Mouse (Mus musculus): ENCODE measurements around the gene Gm20715.
A peak's percentile ranks its signal among the peaks of the same experiment; 100 is the strongest.
"Not testable (repeated sequence)": the region's sequence is repeated elsewhere in the genome, so short reads cannot be mapped to it uniquely, and the experiment has no call there.

The Gm20715 gene

DNA sequence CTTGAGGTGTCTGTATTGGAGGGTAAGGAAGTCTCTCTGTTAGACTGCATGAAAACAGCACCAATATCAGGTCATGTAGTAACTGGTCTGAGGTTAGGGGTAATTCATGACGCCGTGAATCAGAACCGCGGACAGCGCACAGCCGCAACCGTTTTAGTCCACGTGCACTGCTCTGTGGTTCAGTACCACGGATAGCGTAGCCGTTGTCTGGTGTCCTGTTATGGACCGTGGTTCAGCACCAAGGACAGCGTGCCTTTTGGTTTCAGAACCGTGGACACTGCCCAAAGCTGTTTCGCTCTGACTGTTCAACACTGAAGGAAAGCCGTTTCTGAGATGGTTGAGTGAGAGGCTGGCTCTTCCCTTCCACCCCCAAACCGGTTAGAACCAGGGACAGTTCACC lies at the start of gene Gm20715:
Gene Gm20715, plus strand, starts transcription at position 235 of the 400 bp plus-strand sequence.
- peak; percentile 95 for DNase-seq (ENCODE audit: low read depth, low spot score)

- DNase-seq (ENCODE audit: low read depth, low spot score), result no peak
These were observed 49.5 kb upstream of the Gm20715 start for GRCm38 (mm10) chr7:6360477-6361060.

DNA sequence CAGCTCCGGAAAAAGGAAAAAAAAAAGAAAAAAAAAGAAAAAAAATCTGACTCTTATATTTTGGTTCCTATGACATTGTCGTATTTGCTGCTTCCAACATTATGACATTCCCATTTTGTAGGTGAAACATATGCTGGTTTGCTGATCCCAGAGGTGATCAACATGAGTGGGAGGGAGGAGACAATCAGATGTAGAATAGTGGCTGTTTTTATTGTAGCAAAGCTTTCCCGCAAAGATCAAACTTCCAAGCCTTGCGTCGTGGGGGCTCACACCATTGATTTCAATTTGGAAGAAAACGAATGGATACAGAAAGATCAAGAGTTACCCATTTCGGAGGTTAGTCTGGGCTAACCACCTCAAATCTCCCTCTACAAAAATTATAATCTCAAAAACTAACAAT lies 48.3 kb upstream of the Gm20715 start:
- DNase-seq (ENCODE audit: low read depth, low spot score), result no peak

- DNase-seq (ENCODE audit: low read depth, low spot score), result peak; percentile 94
These were observed 47.6 kb upstream of the Gm20715 start for GRCm38 (mm10) chr7:6362268-6363046.

- peak; percentile 88 for DNase-seq (ENCODE audit: low read depth, low spot score)
These were observed 47.0 kb upstream of the Gm20715 start, which contains the start of gene Zfp78 for GRCm38 (mm10) chr7:6363047-6363488. Gene Zfp78, plus strand, starts transcription at chr7:6363280.

GRCm38 (mm10) chr7:6364761-6365160 lies 45.3 kb upstream of the Gm20715 start:
- DNase-seq (ENCODE audit: low read depth, low spot score), result no peak

- DNase-seq (ENCODE audit: low read depth, low spot score), result no peak
These were observed 42.9 kb upstream of the Gm20715 start for GRCm38 (mm10) chr7:6367185-6367584.

- DNase-seq (ENCODE audit: low read depth, low spot score), result not testable (repeated sequence)
These were observed 41.9 kb upstream of the Gm20715 start for GRCm38 (mm10) chr7:6368146-6368545.

DNA sequence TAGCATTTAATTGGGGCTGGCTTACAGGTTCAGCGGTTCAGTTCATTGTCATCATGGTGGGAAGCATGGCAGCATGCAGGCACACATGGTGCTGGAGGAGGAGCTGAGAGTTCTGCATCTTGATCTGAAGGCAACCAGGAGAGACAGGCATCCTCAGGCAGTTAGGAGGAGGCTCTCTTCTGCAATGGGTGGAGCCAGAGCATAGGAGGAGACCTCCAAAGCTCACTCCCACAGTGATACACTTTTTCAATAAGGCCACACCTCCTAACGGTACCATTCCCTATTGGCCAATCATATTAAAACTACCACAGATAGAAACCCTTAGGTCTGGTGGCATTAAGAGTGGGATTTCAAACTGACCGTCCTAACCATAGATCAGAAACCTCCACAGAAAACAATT lies 40.6 kb upstream of the Gm20715 start:
- no peak for DNase-seq (ENCODE audit: low read depth, low spot score)

- no peak for DNase-seq (ENCODE audit: low read depth, low spot score)
These were observed 37.1 kb upstream of the Gm20715 start for GRCm38 (mm10) chr7:6372993-6373392.

DNA sequence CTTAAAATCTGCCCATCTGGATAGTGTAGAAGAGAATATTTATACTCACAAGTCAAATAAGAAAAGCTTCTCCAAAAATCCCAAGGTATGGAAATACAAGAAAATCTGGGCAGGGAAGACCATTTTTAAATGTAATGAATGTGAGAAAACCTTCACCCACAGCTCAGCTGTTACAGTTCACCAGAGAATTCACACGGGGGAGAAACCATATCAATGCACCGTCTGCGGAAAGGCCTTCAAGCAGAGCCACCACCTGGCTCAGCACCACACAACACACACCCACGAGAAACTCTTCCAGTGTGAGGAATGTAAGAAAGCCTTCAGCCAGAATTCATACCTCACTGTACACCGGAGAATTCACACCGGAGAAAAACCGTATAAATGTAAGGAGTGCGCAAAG lies 31.6 kb upstream of the Gm20715 start:
- DNase-seq (ENCODE audit: low read depth, low spot score), result no peak

- DNase-seq (ENCODE audit: low read depth, low spot score), result no peak
These were observed 28.6 kb upstream of the Gm20715 start for GRCm38 (mm10) chr7:6381431-6381830.

- DNase-seq (ENCODE audit: low read depth, low spot score), result peak; percentile 94
These were observed 27.0 kb upstream of the Gm20715 start, which contains the start of gene Zfp28 for GRCm38 (mm10) chr7:6383044-6383455. Gene Zfp28, plus strand, starts transcription at chr7:6383295.

DNA sequence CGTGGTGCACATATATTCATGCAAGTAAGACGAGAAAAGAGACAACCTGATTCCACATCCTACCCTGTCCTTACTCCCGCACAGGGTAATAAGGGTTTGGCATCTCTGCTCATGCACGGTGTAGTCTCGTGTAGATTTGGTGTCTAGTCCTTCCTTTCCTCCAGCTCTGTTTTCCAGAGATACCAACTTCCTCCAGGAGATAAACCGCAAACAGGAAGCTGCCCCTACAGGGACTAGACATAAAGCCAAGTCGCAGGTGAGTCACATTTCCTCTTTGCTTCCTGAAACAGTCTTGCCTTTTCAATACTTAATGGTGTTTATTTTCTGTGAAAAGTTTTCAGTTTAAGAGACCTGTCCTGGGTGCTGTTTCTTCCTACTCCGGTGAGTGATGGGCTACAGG lies 26.1 kb upstream of the Gm20715 start:
- DNase-seq (ENCODE audit: low read depth, low spot score), result no peak

- DNase-seq (ENCODE audit: low read depth, low spot score), result no peak
These were observed 23.1 kb upstream of the Gm20715 start for GRCm38 (mm10) chr7:6386995-6387394.

DNA sequence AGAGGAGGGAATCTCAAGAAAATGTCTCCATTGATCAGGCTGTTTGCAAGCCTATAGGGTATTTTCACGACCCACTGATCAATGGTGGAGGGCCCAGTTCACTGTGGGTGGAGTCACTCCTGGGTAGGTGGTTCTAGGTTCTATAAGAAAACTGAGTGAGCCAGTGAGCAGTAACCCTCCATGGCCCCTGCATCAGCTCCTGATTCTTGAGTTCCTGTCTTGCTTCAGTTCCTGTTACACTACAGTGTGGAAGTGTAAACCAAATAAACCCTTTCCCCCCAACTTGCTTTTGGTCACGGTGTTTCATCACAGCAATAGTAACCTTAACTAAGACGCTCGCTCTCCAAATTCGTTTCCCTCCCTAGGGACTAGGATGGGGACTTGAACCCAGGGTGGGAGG lies 21.1 kb upstream of the Gm20715 start:
- no peak for DNase-seq (ENCODE audit: low read depth, low spot score)

DNA sequence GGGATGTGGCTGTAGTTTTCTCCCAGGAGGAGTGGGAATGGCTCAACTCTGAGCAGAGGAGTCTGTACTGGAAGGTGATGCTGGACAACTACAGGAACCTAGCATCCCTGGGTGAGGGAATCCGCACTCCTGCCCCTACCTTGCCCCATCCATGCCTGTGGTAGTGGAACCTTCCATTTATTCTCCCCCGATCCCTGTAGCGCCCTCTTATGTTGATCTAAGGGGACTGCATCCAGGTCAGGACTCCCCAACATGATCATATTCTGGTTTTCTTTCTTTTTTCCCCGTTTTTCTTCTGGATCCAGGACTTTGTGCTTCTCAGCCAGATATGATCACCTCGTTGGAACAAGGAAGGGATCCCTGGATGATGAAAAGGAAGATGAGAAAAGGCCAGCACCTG lies 20.6 kb upstream of the Gm20715 start:
- DNase-seq (ENCODE audit: low read depth, low spot score), result no peak

DNA sequence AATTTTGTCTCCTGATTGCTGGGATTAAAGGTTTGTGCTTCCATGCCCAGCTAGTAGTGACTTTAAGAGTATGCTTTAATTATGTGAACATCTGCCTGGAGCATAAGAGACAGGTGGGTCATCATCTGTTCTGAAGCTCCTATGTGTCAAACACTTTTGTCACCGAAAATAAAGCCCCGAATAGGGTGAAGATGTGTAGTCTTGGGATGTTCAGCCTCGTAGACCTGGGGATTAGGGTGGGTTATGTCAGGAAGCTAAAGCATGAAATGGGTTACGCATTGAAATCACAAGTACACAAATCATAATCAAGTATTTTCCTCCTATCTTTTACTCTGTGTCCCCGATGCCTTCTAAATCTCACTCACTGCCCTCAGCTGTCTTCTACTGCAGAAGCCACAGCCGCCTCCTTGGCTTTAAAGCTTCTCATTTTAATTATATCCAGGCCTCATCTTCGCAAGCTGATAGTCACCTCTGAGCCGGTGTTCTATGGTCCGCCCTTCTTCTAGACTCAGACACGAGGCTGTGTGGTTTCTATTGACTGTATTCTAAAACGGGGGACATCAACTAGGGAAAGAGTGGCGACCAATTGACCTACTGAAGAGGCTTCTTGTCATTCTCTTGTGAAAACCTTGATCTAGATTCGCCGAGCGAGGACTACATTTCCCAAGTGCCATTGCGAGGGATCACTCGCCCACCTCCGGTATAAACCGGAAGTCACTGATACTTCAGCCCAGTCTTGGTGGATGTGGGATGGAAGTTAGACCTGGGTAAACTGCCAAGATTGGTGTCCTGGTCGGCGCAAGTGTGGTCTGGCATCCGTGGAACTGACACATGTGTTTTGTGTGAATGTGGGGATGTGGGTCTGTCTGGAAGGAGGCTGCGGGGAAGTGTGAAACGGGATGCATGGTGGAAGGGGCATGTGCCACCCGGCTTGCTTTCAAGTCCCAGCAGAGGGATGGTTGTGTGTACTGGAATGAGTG lies 11.8 kb upstream of the Gm20715 start, which contains the start of gene Smim17:
Gene Smim17, plus strand, starts transcription at position 720 of the 980 bp plus-strand sequence.
- peak; percentile 20 for DNase-seq (ENCODE audit: low read depth, low spot score)

- DNase-seq (ENCODE audit: low read depth, low spot score), result no peak
These were observed 4.8 kb downstream of the Gm20715 start for GRCm38 (mm10) chr7:6414626-6415441.

GRCm38 (mm10) chr7:6415442-6415787 lies 5.3 kb downstream of the Gm20715 start:
- DNase-seq (ENCODE audit: low read depth, low spot score), result no peak

DNA sequence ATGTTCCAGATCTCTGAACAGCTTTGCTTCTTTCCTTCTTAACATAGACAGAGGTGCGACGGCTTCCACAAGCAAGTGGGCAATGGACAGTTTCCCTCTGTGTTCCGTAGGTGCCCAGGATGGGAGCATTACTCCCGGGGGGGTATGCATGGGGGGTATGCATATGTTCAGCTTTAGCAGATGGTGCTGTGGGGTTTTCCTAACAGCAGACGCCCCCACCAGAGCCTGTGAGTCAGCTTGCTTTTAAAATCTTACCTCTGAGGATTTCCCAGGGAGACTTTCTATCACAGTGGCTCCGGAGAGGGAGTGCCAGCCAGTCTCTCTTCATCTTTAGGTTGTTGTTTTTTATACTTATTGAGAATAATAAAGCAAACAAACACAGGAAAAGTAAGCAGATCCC lies 9.8 kb downstream of the Gm20715 start:
- no peak for DNase-seq (ENCODE audit: low read depth, low spot score)

Data from embryo, embryonic 11.5 days (tissue).